Mouse (Mus musculus) C2C12 (cell line): ENCODE results near the gene Plekhg1.

ENCODE experiments used
- CTCF ChIP-seq: IDR thresholded peaks from one replicate; pipeline ENCODE4 v1.5.1; 2011; ENCODE audit not compliant: control insufficient read depth, insufficient read depth, insufficient read length
- FOSL1 ChIP-seq: IDR thresholded peaks from one replicate; pipeline ENCODE4 v1.8.0; 2011; ENCODE audit warnings: mild to moderate bottlenecking, low read length; ENCODE audit not compliant: poor library complexity, insufficient read depth, severe bottlenecking
- MAX ChIP-seq: IDR thresholded peaks from one replicate; pipeline ENCODE4 v1.6.1; 2011; ENCODE audit warnings: mild to moderate bottlenecking, control low read depth
- MYOD1 ChIP-seq: IDR thresholded peaks from one replicate; pipeline ENCODE4 v1.6.1; 2011; ENCODE audit warnings: low read depth; ENCODE audit not compliant: control insufficient read depth, insufficient read length
- USF1 ChIP-seq: IDR thresholded peaks from one replicate; pipeline ENCODE4 v1.6.1; 2011; ENCODE audit warnings: low read depth, mild to moderate bottlenecking, control low read depth, moderate library complexity

DNA sequence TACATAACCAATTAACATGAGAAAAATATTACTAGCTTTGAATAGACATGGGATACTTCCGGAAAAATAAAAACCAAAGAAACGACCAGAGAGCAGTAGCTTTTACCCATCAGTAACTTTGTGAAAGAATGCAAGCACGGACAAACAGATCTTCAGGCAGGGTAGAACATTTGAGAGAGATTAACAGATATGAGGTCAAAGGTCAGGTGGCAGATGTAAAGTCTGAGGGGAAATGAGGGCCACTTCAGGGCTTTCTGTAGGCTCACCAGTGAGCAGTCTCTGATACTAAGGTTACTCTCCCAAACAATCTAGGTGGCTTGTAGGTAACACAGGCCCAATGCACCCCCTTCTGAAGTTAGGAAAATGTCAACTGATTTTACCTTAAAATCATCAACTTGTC, 228.9 kb downstream of the Plekhg1 start:
- no peak for TF ChIP-seq CTCF
- TF ChIP-seq USF1: no peak
- no peak for TF ChIP-seq FOSL1
- TF ChIP-seq MYOD1: no peak
- no peak for TF ChIP-seq MAX
